Mouse (Mus musculus) left cerebral cortex, postnatal 14 days (tissue): ENCODE measurements around the gene Angptl1. TPM values are rescaled to one million over a fixed set of nuclear protein-coding genes. Genes with fewer than 3 reads are reported as not detected.

Experiments
- DNase-seq, 2 experiments: peaks; one replicate each; pipeline ENCODE4 v3.0.0; 2021 to 2022; ENCODE audit warnings: low spot score in 2 of 2, mixed read lengths in 1 of 2
- intact Hi-C: fragments of 180-260 bp; cut with DNase I; formaldehyde crosslinking; loops from one replicate; pipeline ENCODE4 v1.15.1; 2025
- long read RNA-seq, 2 experiments: library from polyadenylated mRNA; stranded (forward); transcript quantifications; one replicate each; pipeline ENCODE4 v2.0.0; 2021
- total RNA-seq, 2 experiments: library from RNA; stranded (reverse); gene quantifications; 2 replicates each; pipeline ENCODE4 v1.2.3; 2021

Angptl1 gene
- total RNA-seq = 1 to 10 TPM in 1 of 2 experiments, under 1 TPM in 1; 0.87 to 1.4 TPM
- long read RNA-seq, experiment 1, partial matches to known transcripts = 0 of 1 reads
- long read RNA-seq, experiment 1, other reads (novel, unspliced or antisense) = 0 of 1 reads
- long read RNA-seq, experiment 2, partial matches to known transcripts = 0 of 1 reads
- long read RNA-seq, experiment 2, other reads (novel, unspliced or antisense) = 1 of 1 reads

DNA sequence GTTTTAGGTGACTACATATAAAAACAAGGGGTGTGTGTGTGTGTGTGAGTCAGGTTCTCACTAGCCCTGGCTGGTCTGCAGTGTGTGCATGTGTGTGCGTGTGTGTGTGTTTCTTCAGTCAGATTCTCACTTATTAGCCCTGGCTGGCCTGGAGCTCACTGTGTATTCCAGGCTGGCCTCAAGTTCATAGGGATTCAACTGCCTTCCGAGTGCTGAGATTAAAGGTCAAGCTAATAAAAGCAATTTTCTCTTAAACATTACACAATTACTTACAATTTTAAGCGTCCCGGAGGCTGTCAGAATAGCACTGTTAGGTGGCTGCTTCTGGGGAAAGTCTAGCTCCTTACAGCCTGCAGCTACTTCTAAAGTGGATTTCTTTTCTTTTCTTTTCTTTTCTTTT, at the start of gene Angptl1:
Gene Angptl1, plus strand, starts transcription at position 386 of the 400 bp plus-strand sequence.
- DNase-seq = no peak
- intact Hi-C loops = no loop called here

DNA sequence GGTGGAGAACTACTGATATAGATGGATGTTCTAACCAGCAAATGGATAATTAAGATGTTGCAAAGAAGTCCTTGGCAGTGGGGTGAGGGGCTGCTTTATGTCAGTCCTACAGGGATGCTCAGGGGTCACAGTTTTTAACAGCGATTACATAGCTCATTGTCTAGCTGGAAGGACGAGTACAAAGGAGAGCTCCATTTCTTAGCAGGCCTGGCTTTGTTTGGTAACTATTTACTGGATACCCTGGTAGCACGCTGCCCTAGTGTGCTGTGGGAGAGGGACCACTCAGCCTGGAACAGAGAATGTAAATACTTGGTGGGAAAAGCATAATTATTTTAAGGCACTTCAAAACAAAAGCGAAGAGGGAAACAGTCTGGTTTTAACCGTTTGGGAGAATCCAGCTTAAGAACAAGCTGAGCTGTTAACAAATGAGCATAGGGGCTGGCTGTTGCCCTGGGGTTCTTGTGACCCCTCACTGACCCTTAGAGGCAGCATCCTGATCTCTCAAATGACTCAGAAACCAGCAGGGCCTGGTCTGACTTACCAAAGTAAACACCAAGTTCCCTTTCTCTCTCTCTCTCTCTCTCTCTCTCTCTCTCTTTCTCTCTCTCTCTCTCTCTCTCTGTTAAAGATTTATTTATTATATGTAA, 48.4 kb upstream of the Angptl1 start:
- intact Hi-C loops = no loop called here
- DNase-seq = no peak

DNA sequence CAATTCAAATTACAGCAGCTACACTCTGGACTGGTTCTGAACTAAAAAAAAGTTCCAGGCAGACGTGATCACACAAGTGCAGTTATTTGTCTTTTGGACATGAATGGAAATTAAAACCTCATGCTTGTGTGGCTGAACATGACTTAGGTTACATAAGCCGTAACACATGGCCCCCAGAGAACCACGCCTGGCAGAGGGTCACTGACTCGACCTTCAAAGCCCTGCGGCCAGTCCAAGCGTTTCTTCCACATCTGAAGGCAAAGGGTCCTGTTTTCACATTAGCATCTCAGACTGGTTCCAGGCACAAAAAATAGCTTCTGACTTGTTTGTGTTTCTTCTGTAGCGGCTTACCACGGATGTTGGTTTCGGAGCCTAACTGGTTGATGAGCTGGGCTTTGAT, 42.1 kb upstream of the Angptl1 start:
- intact Hi-C loops = no loop called here
- DNase-seq = no peak

DNA sequence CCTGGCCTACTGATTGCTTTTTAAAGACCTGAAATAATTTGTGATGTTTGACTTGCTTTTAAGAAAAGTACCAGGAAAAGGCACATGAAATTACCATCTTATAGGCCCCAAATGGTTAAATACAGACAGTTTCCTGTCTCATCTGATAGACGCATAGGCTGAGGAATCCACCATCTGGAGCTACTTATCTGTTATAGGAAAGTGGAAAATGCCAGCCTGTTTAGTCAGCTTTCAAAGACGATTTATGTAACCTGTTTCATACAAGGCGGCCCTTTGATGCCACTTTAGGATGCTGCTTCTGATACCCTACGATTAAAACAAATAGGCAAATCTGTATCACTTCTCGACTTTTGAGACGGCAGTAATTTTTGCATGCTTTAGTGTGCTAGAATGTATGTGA, 37.1 kb upstream of the Angptl1 start:
- intact Hi-C loops = loop anchor here (5.0 kb wide), 1 partner anchor 49 kb away; no protein-coding TSS in a partner anchor
- no peak for DNase-seq

DNA sequence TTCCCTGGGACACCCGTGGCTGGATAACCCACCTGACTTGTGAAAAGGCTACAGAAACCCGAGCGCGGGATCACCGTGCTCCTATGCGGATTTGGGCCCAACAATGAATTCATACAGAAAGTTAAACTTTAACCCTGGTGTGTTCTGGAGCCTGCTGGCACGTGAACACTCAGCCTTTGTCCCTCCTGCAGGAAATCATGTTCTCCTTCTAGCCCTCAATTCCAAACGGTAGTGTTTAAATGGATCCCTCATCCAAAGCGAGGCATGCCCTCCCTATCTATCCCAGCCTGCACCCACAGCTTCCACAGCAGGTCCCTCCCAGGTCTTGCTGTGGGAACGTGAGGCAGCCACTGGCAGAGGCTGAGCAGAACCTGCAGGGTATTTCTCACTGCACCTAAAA, 30.0 kb upstream of the Angptl1 start:
- peak in 1 of 2 experiments; percentile 10 for DNase-seq
- intact Hi-C loops = no loop called here

DNA sequence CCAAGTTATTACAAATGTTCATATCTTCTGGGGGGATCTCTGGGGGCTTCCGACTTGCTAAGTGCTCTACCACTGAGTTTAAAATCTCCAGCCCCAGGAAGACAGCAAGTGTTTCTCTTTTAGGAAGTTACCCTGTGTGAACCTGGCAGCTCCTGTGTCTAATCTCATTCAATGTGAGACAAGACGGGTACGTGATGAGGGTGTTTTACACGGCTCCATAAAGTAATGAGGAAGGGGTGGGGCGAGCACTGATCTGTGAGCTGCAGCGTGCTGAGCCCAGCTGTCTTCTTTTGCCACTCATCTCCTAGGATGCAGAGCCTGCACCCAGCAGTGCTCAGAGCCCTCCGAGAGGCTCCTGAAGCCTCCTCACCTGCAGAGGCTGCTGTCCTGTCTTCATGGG, 26.4 kb upstream of the Angptl1 start:
- no peak for DNase-seq

DNA sequence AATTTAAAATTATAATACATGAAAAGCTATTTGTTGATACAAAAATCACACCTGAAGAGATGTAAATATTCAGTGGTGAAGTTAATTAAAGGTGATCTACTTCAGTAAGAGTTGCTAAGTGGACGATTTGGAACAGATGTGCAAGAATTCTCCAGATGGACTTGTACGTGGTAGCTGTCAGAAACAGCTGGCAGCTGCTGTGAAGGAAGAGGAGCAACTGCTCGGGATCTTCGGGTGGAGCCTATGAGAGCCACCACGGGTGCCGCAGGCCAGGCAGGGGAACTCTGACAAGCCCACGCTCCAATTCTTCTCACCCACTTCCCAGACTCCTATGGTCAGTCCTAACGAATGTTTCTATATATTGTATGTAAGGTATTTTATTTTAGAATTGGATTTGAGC, 25.6 kb upstream of the Angptl1 start:
- intact Hi-C loops = no loop called here
- DNase-seq = no peak

More for the DNA sequence above, 26.4 kb upstream of the Angptl1 start:
- intact Hi-C loops = no loop called here

DNA sequence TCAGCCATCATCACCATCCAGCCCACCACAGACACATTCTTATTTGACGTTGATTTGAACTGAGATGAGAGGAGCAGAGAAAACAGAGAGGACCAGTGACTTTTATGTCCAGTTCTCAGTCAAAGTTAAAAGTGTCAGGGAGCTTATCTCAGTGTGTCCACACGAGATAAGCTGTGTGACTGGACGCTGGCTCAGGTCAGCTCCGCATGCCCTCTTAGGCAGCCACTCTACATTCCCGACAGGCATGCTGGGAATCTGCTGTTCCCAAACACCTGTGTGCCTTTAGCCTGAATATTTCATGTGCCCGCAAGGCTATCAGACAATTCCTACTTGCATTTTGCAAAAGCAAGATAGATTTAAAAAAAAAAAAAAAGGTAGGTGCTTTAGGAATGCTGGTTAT, 24.9 kb upstream of the Angptl1 start:
- intact Hi-C loops = no loop called here
- no peak for DNase-seq

DNA sequence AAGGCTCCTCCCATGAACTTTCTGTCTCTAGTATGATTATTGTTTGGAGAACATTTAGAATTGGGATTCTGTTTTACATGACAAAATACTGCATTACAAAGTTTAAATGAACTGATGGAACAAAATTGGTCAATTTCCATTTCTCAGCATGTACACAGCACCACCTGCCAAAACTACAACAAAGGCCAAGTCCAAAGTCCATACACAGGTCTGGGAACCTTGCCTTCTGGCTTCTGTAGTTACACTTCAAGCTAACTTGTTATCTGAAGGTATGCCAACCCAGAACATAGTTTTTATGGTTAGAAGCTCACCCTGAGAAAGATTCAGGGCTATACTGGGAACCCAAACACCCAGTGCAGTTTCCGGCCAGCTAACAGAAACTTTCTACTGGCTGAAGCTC, 19.1 kb upstream of the Angptl1 start:
- no peak for DNase-seq
- intact Hi-C loops = no loop called here

DNA sequence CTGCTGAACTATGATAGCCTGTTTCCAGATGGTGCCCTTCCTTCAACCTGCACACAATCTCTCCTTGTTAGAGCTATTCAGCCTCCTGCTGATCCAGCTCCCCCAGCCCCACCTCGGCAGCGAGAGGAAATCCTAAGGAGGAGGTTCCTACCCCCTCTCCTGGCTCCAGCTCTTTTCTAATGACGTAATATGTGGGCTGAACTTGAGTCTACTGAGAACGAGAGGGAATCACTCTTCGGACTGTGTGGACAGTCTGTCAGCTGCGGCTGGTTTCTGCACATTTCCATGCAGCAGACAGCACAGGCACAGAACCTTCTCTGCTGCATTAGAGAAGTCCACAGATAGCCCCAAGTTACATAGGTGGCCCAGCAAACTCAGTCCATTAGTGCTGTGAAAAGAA, 333 bp downstream of the Angptl1 start:
- intact Hi-C loops = no loop called here
- DNase-seq = peak; percentile 18 to 43

DNA sequence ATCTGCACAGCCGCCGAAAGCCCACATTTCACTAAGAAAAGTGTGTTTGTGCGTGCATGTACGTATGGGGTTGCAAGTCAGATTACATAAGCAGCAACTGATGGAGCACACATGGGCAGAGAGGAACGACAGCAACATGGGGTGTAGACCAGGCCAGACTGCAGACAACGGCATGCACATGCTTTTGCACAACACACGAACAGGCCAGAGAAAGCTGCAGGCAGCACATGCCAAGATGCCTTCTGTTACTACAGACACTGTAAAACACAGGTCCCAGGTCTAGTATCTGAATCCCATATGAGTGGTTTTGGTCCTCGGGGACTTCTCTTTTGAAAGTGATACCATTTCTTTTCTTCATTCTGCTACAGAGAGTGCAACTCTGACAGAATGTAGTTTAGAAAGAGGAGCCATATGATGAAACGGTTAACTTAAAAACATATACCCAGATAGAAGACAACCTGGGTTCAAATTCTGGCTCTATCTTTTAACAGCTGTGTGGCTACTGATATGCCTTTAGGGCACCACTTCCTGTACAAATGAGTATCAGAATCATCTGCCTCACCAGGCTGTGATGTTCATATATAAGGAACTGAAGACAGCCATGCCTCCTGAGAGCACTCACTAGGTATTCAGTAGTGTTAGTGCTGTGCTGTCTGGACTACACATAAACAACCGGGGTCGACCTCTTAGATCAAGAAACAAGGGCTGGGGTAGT, 3.4 kb downstream of the Angptl1 start:
- no peak for DNase-seq
- intact Hi-C loops = no loop called here

DNA sequence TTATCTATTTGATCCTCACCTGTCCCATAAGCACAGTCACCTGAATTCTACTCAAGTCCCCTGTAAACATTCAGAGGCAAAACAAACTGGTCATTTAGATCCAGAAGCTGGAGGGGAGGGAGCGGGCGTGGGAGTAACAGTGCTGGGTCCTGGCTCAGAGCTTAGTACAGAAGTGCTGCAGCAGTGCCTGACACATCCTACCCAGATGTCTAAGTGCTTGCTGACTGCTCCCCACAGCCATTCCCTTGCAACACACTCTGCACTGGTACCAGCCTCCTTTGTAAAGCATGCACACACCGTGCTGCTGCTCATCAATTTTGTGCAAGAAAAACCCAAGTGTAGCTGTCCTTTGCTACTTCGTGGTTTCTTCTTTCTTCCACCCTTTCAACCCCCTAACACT, 8.7 kb downstream of the Angptl1 start:
- intact Hi-C loops = no loop called here
- DNase-seq = no peak

DNA sequence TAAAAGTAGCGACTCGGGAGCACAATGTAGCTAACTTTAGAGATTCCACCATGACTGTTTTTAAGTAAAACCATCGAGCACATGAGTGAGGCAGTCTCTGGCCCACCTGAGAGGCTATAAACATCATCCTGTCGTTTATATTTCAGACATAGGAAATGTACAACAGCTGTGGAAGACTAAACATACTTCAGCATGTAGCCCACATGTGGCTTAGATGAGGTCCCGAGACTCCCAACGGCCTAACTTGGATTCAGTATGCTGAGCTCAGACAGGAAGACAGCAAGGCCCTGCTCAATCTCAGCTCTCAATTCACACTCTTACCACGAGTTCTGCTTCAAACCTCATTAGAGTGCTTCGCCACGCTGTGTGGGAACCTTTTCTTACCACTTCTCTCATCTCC, 14.0 kb downstream of the Angptl1 start:
- DNase-seq = no peak
- intact Hi-C loops = no loop called here

DNA sequence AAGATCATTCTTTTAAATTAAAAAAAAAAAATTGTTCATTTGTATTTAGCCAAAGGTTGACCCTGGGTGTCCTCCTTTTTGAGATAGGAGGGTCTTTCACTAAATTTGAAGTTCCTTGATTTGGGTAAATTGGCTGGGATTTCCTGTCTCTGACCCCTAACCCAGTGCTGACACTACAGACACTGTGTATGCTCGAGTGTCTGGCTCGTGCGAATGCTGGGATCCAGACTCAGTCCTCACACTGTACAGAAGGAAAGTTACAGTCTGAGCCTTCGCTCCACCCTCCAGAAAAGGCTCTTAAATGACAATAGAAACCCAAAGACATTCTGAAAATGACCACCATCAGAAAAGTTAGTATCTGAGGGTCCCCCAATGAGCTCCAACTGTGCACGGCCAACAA, 14.5 kb downstream of the Angptl1 start:
- intact Hi-C loops = no loop called here
- no peak for DNase-seq

DNA sequence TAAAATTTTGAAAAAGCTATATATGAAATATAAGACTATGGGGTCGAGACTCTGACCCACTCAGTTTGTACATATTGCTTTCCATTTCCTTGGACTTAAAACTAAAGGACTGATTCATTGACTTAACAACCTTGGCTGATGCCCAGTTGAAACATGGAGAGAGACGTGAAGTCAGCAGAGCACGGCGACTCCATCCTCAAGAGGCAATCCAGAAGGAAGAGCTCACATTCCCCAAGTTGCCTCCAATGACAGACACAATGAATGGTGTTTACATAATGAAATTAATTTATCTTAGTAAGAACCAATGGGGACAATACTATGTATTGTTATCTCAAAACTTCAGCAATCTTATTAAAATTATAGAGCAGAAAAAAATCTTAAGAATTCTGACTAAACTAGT, 16.2 kb downstream of the Angptl1 start:
- DNase-seq = no peak
- intact Hi-C loops = no loop called here

DNA sequence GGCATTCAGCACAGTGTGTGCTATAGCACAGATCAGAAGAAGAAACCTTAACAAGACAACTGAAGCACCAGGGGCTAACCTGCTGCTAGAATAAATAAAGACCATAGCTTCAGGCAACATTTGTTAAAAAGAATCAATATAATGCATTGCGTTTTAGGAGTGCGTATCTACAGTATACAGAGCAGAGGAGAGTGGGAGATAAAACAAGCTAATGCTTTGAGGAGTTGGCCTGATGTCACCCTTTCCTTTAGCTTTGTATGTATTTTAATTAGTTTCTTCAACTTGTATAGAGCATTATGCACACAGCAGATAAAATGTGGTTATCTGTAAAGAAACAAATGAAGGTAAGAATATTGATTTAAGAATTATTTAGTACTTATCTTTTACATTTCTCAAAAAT, 18.3 kb downstream of the Angptl1 start:
- intact Hi-C loops = no loop called here

DNA sequence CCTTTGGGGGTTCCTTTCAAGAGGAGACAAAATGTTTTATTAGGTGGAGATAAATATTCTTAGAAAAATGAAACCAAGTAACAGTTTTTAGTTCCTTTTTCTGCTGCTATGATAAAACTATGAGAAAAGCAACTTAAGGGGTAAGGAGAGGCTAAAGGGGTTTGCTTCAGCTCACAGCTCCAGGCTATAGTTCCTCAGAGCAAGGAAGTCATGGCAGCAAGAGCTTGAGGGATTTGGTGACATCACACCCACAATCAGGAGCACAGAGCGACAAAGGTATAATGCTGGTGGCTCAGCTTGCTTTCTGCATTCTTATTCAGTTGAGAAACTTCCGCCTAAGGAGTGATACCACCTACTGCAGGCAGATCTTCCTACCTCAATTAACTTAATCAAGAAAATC, 20.8 kb downstream of the Angptl1 start:
- no peak for DNase-seq
- intact Hi-C loops = no loop called here

More for the DNA sequence above, 18.3 kb downstream of the Angptl1 start:
- no peak for DNase-seq

DNA sequence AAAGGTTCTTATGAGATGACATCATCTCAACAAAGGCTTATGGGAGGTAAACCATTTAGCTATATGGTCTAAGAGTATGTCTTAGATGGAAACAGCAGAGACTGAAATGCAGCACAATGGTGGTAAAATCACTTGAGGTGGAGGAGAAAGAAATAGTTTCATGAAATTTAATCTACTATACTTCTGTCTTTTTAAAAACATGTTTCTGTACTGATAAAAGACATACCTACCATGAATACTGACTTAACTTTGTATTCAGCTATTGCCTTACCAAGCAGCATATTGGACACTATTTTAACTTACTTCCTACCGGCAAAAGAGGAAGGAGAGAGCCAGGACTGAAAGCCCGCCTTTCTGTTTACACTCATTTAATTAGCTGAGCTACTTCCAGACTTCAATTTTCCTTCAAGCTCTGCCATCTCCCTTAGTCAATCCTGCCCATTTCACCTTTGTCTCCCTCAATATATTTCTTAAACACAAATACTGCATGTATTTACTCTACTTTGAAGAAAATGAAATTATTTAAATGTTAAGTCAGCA, 21.4 kb downstream of the Angptl1 start:
- intact Hi-C loops = no loop called here
- DNase-seq = no peak

DNA sequence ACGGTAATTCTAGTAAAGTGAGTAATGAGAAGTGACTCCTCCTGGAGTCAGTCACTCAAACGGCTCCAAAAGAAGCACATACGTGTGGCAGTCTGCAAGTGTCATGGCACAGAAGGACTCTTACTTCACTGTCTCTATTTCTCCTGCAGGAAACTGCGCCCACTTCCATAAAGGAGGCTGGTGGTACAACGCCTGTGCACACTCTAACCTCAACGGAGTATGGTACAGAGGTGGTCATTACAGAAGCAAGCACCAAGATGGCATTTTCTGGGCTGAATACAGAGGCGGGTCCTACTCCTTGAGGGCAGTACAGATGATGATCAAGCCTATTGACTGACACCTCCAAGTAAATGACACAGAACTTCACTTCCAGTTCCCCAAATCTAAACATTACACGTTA, 21.9 kb downstream of the Angptl1 start:
- DNase-seq = no peak
- intact Hi-C loops = no loop called here

DNA sequence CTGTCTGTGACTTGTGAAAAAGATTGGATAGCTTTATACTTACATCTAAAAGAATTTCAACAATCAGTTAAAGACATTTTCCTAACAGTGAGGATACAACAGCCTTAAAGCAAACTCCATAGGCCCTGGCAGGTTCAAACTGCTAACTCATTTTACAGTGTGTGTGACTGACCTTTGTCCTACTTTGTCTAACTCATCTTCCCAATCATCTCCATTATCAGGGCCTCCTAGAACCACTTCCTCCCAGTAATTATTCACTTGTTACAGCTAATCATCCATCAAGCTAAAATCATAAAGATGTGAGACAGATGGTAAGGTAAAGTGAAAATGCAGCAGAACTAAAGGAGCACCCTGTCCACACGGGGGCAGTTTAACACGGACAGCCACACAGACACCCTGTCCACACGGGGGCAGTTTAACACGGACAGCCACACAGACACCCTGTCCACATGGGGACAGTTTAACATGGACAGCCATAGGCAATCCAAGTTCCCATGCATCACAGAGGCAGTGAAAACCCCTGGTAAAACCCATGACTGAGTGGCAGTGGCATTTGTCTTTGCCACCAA, 23.2 kb downstream of the Angptl1 start:
- intact Hi-C loops = no loop called here
- no peak for DNase-seq
